Mouse (Mus musculus) layer of hippocampus, adult 11-12 months (tissue): ENCODE data around the gene Snai1.

Experiments used
- DNase-seq: peaks from one replicate; pipeline ENCODE4 v3.0.0; 2022; ENCODE audit warnings: low spot score

The Snai1 gene

DNA sequence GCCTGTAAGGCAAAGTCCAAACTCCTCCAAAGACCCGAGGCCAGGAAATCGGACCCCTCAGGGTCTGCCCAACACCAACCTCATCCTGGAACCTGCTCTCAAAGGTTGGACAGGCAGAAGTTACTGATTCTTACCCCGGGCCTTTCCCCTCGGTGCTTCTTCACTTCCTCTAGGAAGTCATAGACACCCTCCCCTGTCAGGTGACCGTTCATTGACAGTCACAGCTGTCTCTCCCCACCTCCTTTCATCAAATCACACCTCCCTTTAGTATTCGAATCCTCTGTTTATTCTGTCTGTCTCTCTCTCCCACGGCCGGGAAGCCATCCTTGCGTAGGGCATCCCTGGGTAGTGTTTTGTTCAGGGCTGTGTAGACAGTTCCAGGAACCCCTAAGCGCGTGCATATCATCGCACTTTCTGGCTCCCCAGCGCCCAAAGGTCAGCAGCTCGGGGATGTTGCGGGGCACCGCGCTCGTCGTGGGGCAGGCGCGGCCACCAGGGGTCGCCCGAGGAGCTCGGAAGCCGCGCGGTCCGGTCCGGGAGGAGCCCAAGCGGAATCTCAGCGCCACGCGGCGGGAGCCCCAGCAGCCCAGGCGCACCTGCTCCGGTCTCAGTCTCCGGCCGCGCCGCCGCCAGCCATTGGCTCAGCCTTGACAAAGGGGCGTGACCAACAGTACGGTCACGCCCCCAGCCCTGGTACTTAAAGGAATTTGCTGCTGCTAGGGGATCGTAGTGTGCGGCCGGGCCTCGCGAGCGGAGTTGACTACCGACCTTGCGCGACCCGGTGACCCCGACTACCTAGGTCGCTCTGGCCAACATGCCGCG lies at the start of gene Snai1:
Gene Snai1 (plus strand): TSS at position 720 of the 822 bp plus-strand sequence.
- DNase-seq, result peak; percentile 77

DNA sequence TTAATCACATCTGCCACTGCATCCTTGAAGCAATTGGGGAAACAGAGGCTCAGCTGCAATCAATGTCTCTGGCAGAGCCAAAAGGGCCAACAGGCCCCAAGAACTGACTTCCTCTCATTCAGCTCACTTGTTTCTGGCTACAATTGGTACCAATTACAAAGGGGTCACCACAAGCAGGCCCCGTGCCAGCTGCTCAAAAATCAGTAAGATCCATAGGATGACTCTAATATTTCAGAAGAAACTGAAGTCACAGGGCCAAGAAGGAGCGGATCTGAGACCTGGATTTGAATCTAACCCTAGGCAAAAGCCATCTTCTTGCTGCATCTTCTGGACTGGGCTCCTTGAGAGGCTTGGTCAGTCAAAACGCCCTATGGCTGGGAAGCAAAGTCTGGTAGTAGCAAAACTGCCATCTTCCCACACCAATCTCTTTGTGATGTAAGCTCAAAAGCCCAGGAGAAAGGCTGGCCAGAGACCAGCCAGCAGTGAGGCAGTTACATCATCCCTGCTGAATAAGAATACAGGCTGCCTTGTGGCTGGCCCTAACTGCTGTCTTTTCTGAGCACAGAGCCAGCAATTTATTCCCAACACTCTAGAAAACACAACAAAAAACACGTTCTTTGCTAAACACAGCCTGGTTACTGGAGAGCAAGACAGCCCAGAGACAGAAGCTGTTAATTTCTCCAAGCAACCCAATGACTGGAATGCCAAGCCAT lies 47.0 kb upstream of the Snai1 start:
- peak; percentile 82 for DNase-seq

DNA sequence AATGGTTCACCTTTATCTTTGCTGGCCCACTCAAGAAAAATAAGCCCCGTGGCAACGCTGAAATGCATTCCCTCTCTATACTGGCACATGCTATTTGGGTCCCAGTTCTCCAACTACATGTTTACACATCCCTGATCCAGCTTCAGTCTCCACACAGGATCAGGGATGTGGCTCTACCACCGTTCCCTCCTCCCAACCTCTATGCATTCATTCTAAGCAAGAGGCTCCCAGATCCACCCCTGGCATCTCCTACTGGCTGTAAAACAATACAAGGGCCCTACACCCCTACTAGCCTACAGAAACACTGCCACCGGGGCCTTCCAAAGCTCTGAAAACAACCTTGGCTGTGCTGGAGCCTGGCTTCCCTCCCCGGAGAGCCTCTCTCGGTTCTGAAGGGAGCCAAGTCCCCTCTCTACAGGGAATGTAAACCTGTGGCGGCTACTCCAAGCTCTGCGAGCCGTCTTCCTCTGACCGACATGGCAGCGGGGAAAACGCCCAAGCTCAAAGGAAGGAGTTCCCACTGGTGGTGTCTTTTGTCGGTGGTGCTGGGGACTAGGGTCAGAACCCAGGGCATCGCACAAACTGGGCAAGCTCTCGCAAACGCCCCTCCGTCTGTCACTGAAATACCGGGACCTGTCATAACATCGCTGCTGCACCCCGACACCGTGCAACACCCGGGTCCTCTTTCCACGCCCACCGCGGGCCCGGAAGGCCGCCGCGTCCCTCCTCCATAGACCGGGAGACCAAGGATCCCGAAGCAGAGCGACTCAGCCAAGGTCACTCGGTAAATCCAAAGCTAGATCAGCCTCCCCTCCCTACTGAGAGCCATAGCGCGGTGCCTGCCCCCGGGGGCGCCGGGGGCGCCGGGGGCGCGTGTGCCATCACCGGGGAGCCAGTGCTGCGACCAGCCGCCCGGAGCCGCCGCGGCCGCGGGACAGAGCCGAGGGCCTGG lies 46.0 kb upstream of the Snai1 start, which contains the start of gene Rnf114:
Gene Rnf114 (plus strand): TSS at position 889 of the 952 bp plus-strand sequence.
- peak; percentile 57 for DNase-seq

DNA sequence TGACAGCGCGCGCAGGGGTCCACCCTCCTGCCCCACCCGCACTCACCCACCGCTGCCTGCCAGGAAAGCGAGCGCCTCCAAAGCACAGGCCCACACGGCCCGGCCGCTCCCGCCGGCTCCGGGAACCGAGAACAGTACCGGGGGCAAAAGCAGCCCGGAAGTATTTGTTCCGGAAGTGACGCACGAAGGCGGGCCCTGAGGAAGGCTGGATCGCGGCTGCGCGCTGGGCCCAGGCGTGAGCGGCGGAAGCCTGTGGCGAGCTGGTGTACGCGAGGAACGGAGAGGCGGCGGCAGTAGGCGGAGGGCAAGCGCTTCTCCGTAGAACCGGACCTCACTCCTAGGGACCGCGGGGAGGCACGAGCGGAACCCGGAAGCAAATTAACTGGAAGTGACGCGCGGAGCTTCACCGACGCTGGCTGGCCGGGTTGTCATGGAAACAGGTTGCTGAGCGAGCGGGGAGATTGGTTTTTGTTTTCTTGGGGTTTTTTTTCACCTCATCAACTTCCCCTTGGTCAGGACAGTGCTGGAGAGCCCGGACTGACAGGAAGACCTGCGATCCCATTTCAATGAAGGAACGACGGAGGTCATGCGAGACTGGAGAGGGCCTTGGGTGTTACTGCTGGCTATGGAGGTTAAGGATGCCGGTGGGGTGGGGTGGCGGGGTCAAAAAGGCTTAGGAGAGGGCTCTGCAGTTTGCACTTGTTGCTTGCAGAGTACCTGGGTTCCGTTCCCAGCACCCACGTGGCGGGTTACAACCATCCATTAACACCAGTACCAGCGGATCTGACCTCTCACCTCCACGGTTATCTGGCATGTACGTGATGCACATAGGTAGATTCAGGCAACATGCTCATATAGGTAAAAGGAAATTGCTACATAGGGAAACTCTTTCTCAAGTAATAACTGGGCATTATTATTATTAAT lies 45.0 kb upstream of the Snai1 start, which contains the start of gene Spata2:
Gene Spata2 (minus strand): TSS at position 175 of the 924 bp plus-strand sequence.
- DNase-seq, result peak; percentile 93

DNA sequence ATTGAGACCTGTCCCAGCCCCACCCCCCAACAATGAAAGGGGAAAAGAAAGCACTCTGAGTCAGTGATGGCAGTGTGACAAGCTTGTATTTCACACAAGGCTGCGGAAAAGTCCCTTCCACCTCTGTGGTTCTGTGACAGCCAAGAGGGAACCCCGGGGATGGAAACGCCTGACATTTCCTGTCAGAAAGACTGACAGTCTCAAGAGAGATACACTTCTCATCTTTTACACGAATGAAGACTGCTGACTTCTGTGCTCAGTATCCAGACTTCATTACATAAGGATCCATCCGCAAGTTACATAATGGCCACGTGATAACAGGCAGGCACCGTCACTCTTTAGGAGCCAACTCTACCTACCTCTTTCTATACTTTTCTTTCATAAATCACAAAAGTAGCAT lies 41.6 kb upstream of the Snai1 start:
- DNase-seq, result no peak

DNA sequence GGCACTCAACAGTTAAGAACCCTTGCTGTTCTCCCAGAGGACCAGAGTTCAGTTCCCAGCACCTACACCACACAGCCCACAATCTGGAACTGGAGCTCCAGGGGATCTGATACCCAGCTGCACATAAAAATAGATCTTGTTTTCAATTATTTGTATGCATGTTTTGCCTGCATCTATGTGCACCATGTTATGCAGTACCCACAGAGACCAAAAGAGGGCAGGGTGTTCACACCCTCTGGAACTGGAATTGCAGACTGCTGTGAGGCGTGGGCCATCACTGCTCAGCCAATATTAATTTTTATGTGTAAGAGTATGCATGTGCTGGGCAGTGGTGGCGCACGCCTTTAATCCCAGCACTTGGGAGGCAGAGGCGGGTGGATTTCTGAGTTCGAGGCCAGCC lies 40.7 kb upstream of the Snai1 start:
- no peak for DNase-seq

DNA sequence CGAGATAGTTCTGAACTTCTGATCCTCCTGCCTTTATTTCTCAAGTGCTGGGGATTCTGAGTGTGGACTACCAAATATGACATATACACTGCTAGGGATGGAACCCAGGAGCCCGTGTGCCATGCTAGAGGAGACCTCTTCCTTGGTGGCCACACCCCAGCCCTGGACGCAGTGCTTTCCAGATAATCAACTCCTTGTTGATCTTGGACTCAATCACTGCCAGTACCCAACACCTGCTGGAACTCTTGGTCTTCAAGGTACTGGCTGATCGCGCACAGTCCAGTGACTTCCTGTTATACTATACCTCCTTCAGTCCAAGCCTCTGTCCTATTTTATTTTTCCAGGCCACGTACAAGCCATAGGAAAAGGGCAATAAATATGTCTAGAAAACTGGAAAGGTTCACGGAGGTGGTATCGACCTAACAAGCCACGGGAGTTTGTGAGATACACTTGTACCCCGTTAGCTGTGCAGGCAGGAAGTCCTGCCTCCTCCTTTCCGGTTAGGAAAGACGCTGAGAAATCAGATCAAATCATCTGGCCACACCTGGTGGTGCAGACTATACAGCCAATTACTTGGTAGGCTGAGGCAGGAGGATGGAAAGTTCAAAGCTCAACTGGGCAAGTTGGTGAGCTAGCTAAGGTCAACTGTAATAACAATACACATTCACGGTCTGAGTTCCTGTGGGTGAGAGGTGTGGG lies 35.3 kb upstream of the Snai1 start:
- DNase-seq, result no peak

DNA sequence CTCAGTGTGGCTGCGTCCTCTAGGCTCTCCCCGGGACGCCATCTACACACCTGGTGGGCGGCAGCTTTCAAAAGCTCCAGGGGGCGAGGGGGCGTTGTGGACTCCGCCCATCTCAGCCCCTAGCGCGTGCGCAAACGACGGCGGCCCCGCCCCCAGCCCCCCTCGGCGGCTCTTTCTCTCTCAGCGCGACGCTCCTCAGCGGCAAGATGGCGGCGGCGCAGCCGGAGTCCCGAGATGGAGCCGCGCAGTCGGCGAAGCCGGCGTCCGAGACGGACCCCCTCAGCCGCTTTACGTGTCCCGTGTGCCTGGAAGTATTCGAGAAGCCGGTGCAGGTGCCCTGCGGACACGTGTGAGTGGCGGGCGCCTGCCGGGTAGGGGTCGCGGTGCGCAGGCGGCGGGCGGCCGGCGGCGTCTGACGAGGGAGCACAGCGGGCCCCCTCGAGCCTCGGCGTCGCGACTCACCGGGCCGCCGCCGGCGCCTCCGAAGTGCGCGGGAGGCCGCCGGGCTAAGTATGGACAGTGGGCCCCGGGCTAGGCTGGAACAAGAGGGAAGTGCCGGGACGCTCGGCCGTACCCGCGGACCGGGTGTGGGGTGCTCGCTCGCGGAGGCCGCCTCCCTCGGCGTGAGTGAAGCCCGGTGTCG lies 34.6 kb upstream of the Snai1 start:
- DNase-seq, result peak; percentile 87

DNA sequence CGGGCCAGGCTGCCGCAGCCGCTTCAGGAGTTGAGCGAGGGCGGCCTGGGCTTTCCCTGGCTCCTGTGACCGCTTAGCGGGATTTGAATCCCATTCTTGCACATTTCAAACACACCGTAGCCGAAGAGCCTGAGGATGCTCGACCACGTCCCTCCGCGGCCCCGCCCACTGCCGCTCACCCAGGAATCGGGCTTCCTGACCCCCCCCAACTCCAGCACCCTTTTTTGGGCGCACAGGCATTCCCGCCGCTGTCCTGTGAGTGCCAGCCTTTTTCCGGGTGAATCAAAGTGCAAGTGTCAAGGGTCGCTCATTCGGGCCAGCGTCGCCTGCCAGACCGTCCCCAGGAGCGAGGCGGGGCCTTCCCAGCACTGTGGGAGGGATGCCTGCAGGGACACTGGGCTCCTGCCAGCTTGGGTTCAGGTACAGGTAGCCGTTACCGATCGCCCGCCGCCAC lies 34.1 kb upstream of the Snai1 start:
- no peak for DNase-seq

DNA sequence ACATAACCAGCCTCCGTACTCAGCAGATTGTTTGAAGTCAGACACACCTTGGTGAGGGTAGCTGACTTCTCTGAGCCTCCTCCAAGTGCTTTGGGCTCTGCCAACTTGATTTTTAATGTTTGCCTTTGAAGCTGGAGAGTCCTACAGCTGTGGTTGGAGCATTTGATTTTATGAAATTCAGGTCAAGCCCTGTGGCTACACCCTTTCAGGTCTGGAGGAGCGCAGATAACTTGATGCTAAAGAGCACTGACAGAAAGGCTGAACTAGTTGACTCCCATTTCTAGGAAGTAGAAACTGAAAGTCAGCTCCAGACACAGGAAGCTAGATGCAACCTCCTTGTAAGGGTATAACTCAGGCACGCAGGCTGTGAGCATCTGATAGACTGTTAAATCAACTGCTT lies 32.9 kb upstream of the Snai1 start:
- DNase-seq, result no peak

DNA sequence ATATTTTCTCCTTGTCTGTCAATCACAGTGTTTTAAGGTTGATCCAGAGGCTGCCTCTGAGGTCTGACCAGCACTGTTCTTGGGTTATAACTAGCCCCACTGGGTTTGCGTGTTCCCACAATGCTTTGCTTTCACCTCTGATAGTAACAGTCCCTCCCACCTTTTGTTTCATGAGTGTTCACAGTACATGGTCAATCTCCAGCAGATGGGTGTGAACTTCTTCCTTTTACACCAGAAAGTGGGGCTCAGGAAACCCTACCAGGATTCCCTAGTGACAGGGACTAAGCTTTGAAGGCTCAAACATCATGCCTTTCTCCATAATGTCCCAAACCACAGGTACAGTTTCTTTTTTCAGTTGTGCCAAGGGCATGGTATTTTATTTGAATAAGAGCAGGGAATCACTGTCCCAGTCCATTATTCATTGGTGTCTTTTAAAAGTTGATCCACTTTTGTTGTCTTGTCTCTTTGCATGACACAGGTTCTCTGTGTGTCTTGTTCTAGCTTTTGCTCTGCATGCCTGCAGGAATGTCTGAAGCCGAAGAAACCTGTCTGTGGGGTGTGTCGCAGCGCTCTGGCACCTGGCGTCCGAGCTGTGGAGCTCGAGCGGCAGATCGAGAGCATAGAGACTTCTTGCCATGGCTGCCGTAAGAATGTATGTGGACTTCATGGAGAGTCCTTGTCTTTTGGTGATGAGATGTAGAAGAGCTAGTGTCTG lies 31.3 kb upstream of the Snai1 start:
- no peak for DNase-seq

DNA sequence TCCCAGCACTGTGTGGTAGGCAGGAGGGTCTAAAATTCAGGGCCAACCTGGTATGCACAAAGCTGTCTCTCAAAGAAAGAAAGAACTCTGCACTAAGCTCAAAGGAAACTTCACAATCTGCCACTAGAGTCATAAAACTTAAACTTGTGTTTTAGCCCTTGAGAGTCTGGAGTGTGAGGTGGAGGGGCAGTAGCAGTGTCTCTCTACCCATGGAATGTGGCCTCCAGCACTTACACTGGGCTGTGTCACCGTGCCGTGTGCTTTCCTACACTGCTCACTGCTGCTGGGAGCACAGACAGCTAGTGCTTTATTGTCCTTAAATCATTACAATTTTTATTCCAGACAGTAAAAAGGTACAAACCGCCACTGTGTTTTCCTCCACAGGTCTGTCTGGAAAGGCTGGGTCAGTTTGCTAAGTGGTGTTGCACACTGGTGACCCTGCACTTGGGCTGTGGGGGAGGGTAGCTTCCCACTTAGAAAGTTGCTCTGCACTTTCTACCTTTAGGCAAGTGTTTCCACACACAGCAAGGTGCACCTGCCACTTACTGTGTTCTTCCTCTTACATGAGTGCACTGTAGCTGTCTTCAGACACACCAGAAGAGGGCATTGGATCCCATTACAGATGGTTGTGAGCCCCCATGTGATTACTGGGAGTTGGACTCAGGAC lies 30.1 kb upstream of the Snai1 start:
- no peak for DNase-seq

DNA sequence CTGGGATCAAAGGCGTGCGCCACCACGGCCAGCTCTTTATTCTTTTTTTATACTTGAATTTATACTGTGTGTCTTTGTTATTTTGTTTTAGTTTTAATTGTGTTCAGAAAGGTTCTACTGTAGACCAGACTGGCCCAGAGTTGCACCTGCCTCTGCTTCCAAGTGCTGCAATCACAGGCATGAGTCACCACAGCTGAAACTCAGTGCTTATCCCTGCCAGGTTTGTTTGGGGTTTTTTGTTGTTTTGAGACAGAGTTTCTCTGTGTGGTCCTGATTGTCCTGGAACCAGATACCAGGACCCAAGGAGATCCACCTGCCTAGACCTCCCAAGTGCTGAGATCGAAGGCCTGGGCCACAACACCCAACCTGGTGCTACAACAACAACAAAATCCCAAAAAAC lies 29.4 kb upstream of the Snai1 start:
- DNase-seq, result no peak

DNA sequence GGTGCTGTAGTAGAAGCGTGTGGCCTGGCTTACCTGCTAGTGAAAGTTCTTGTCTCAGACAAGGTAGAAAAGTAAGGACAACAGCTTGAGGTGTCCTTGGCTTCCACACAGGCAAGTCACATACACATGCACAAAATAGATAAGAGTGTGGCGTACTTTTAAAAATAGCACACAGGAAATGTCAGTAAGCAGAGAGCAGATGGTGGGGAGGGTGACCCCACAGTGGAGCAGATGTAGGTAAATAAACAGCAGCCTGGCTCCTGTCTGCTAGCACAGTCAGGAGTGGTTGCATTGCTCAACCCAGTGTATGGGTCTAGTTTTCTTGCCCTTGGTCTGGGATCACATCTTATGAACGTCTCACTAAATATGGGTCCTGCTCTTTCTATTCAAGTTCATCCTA lies 27.5 kb upstream of the Snai1 start:
- no peak for DNase-seq

DNA sequence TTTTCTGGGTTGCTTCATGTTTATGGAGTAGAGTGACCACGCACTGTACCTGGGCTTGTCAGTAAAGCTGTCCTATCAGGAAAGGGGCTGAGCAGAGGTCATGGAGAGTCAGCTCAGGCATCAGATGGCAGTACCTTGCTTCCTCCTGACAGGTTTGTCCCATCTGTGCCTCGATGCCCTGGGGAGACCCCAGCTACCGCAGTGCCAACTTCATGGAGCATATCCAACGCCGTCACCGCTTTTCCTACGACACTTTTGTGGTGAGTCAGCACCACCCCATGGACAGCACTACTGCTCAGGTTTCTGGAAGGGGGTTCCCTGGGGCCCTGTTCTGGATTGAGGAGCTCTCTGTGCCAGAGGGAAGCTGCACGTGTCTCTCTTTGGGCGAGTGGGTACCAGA lies 25.6 kb upstream of the Snai1 start:
- DNase-seq, result no peak

DNA sequence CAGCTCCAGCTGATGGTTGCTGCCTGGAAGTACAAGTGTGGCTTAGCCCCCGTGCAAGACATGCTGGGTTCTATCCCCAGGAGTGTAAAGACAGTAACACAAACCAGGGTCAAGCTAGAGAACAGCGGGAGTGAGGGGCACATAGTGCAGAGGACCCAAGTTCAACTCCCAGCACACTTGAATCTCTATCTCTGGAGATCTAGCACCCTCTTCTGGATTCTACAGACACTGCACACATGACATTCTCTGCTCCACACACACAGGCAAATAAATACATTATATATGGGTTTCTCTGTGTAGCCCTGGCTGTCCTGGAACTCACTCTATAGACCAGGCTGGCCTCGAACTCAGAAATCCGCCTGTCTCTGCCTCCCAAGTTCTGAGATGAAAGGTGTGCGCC lies 25.0 kb upstream of the Snai1 start:
- no peak for DNase-seq

DNA sequence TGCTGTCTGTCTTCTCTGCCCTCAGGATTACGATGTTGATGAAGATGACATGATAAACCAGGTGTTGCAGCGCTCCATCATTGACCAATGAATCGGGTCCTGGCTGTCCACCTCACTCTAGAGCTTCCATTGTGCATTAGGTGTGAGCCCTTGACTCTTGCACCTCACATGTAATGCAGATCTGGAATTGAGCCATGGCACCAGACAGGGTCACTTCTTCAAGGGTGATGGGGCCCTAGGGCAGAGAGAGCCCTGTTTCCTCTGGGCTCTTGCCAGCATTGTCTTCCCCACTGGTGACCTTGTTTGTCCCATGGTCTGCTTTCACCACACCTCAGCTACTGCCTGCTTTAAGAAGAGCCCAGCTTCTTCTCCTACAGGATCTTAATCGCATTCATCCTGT lies 23.4 kb upstream of the Snai1 start:
- DNase-seq, result no peak

DNA sequence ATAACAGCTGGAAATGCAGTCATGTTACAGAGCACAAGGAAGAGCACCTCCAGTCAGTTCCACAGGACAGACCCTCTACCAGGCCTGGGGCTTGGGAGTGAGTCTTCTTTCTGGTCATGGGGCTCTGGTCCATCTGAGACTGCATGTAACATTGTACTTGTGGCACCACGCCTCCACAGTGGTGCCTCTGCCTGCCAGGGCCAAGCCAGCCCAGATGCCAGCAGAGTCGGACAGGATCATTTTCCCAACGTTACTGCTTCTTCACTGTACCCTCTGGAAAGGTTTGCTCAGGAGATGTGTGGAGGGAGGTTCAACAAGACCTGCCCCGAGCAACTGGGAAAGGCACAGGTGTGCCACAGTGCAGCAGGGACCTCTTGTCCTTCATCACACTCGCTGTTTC lies 22.3 kb upstream of the Snai1 start:
- no peak for DNase-seq
